Mouse (Mus musculus) brain, embryonic 14.5 days (tissue): ENCODE measurements around the gene Gm19668. TPM values are rescaled to one million over a fixed set of nuclear protein-coding genes. Genes with fewer than 3 reads are reported as not detected.

ENCODE experiments used
- DNase-seq: peaks from one replicate; pipeline ENCODE4 v3.0.0-alpha.2; 2011; ENCODE audit warnings: low read depth
- CTCF ChIP-seq: fragments of 200-500 bp; IDR thresholded peaks from 2 replicates; pipeline ENCODE4 v1.5.1; 2012; ENCODE audit warnings: inconsistent platforms, mild to moderate bottlenecking, moderate library complexity, borderline replicate concordance; ENCODE audit not compliant: insufficient read depth, insufficient read length; ENCODE audit errors: extremely low read depth
- POLR2A ChIP-seq: fragments of 200-500 bp; IDR thresholded peaks from 2 replicates; pipeline ENCODE4 v1.6.1; 2012; ENCODE audit warnings: mild to moderate bottlenecking, inconsistent platforms, borderline replicate concordance; ENCODE audit not compliant: poor library complexity, insufficient read depth, insufficient read length, severe bottlenecking; ENCODE audit errors: extremely low read depth
- polyA plus RNA-seq: library from polyadenylated mRNA; depleted of rRNA; stranded (reverse); fragments of >200 nt; gene quantifications from 2 replicates; pipeline ENCODE4 v1.2.3, GENCODE M21; 2012; rRNA removed

Gene Gm19668
- not detected in 2 replicates for polyA plus RNA-seq

DNA sequence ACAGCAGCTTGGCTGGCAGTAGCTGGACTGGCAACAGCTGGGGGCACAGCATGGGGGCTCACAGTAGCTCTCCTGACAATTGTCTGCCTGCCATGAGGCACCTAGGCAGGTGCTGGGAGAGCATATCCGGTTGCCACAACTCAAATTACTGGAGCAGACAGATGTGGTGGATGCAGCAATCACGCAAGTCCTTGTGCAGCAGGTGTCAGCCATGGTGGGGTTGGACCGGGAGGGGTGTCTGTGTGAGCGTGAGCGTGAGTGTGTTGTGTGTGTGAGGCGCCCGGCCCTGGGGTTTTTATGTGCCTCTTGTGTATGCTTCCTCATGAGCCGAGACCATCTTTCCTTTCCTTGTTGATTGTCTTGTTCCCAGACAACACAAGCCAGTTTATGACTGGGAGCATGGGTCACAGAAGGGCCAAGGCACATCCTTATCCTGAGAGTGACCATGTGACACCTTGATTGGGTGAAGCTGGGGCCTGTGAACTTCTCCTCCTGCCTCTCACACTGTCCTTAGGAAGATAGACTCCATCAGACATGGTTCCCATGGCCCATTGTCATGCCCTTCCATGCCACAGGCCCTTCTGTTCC, at the start of gene Gm19668:
Gm19668 (minus strand) TSS at position 213 of the 588 bp plus-strand sequence.
- TF ChIP-seq CTCF (no peak), POLR2A (no peak)
- DNase-seq: no peak

DNA sequence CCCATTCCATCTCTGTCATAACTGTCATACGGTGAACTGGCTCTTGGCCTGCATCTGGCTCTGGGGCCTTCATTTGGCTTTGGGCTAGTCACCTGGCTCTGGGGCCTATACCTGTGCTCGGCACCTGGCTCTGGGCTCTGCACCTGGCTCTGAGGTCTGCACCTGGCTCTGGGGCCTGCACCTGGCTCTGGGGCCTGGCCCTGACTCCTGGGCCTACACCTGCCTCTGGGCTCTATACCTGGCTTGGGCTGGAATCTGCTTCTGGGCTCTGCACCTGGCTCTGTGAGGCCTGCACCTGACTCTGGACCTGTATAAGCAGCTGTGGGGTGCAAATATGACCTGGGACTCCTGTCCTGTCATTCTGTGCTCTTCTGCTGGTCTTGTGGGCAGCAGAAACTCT, 48.6 kb upstream of the Gm19668 start:
- DNase-seq: no peak
- no peak for TF ChIP-seq CTCF
- TF ChIP-seq POLR2A: no peak

DNA sequence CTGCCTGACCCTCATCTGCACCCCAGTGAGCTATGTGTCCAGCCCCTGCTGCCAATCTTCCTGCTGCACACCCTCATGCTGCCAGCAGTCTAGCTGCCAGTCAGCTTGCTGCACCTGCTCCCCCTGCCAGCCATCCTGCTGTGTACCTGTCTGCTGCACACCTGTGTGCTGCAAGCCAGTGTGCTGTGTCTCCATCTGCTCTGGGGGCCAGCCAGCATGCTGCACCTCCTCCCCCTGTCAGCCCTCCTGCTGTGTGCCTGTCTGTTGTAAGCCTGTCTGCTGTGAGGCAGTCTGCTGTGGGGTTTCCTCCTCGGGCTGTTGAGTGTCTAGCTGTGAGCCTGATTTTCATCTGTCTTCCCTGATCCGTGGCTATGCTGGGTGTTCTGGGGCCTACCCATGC, 48.0 kb upstream of the Gm19668 start:
- TF ChIP-seq CTCF: no peak
- no peak for TF ChIP-seq POLR2A
- no peak for DNase-seq

DNA sequence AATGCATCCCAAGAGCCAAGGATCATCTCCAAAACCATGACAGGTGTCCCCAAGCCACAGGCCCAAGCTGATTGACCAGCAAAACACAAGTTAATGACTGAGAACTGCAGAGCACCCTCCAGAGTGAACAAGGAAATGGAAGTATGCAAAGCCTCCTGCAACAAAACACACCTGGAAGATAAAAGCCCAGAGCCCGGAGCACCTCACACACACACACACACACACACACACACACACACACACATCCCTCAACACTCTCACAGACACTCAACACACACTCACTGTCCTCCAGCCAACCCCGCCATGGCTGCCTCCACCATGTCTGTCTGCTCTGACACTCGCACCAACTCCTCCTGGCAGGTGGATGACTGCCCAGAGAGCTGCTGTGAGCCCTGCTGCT, 47.6 kb upstream of the Gm19668 start, which contains the start of gene Gm36176:
Gm36176 (plus strand) TSS at position 301 of the 400 bp plus-strand sequence.
- TF ChIP-seq CTCF: no peak

DNA sequence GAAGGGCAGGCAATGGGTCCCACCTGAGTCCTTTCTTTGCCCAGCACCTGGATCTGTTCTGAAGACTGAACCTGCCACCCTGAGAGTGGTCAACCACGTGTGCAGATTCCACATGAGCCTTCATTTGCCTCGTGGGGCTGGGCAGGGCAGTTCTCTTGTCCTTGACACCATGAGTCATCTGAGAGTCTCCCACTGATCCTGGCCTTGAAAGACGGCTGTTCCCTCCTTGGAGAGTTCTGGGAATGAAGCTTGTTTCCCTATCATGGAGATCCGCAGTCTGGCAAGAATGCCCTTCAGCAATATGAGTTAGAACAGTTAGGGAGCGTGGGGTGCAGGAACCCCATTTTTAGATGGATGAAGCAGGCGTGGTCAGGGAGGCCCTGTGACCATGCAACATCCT, 40.1 kb upstream of the Gm19668 start:
- TF ChIP-seq CTCF: no peak
- TF ChIP-seq POLR2A: no peak
- no peak for DNase-seq

More for the DNA sequence above, 47.6 kb upstream of the Gm19668 start, which contains the start of gene Gm36176:
- no peak for DNase-seq

DNA sequence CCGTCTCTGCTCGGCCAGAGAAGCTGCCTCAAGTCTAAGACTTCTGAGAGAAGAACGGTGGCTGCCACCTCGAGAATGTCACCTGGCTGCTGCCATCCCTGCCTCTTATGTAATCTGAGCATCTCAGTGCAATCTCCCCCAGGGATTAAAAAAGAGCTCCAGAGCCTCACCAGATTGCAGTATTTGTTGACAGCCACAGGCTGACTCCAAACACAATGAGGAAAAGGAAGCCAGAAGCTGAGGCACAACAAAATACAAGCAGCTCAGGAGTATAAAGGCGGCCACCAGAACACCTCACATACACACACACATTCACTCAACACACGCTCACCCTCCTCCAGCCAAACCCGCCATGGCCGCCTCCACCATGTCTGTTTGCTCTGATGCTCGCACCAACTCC, 36.7 kb upstream of the Gm19668 start, which contains the start of gene Krtap10-10:
Krtap10-10 (plus strand) TSS at position 301 of the 400 bp plus-strand sequence.
- TF ChIP-seq POLR2A (no peak), CTCF (no peak)

DNA sequence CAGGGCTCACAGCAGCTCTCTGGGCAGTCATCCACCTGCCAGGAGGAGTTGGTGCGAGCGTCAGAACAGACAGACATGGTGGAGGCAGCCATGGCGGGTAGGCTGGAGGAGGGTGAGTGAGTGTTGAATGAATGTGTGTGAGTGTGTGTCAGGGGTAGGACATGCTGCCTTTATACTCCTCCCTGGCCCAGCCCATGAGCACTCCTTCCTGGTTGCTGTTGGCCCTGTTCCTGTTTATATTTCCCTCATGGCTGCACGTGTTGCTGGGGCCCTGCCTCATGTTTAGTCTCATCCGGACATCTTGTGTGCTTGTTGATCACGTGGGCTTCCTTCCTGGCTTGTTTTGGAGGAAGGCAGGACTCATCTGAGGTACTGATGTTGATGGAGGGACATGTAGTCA, 28.0 kb upstream of the Gm19668 start, which contains the start of gene Krtap10-4:
Krtap10-4 (minus strand) TSS at position 145 of the 400 bp plus-strand sequence.
- no peak for DNase-seq
- TF ChIP-seq CTCF (no peak), POLR2A (no peak)

More for the DNA sequence above, 36.7 kb upstream of the Gm19668 start, which contains the start of gene Krtap10-10:
- DNase-seq: no peak

DNA sequence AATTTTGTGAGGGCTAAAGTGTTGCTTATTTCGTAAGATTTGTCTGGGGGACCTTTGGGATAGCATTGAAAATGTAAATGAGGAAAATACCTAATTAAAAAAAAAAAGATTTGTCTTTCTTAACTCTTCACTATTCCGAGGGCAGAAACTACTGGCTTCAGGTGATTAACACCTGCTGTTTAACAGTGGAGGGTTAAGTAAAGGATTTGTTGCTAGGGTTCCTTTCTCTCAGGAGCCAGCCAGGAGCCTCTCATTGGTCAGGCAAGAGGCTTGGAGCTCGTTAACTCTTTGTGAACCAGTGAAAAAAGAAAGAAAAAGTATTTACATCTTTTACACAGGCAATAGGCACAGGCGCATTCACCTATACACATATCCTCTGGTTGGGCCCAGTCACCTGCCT, 20.3 kb upstream of the Gm19668 start:
- peak; percentile 41 for DNase-seq
- TF ChIP-seq POLR2A (no peak), CTCF (no peak)

DNA sequence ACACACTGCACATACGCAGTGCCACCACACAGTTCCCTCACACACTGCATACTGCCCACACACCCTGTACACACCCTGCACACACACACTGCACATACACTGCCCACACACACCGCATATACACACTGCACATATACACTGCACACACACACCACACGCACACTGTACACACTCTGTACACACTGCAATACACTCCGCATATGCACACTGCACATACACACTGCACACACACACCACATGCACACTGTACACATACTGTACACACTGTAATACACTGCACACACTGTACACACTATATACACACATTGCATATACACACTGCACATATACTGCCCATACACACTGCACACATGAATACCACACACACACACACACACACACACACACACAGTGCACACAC, 19.6 kb upstream of the Gm19668 start:
- DNase-seq: no peak
- no peak for TF ChIP-seq POLR2A
- TF ChIP-seq CTCF: no peak

DNA sequence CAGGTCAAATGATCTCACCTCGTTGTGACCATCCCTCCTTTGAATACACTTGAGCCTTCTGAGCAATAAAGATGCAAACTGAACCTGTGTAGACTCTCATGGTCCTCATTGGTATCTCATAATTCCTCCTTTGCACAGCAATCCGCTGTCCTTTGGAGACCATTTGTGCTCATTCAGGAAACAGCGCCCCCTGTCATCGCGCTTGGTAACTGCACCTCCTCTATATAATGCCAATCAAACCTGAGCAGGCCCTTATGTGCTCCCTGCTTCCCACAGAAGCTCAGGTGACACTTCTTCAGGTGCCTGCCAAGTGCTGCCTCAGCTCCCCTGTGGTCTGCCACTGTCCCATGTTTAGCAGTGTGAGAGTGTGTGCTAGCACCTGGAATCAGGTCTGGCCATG, 16.6 kb upstream of the Gm19668 start:
- TF ChIP-seq CTCF (peak; percentile 66), POLR2A (no peak)
- DNase-seq: no peak

DNA sequence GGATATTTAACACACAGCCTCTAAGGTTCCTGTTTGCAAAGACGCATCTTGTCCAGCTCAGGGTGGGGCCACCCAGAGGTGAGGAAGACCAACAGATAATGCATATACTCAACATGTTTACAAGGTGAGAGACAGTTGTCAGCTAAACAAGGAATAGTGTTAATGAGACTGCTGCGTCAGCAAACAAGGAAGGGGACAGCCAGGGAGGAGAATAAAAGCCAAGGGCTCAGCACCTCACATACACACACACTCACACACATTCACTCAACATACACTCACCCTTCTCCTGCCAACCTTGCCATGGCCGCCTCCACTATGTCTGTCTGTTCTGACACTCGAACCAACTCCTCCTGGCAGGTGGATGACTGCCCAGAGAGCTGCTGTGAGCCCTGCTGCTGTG, 15.4 kb upstream of the Gm19668 start, which contains the start of gene Gm2696:
Gm2696 (plus strand) TSS at position 301 of the 400 bp plus-strand sequence.
- no peak for DNase-seq
- no peak for TF ChIP-seq CTCF
- TF ChIP-seq POLR2A: no peak

DNA sequence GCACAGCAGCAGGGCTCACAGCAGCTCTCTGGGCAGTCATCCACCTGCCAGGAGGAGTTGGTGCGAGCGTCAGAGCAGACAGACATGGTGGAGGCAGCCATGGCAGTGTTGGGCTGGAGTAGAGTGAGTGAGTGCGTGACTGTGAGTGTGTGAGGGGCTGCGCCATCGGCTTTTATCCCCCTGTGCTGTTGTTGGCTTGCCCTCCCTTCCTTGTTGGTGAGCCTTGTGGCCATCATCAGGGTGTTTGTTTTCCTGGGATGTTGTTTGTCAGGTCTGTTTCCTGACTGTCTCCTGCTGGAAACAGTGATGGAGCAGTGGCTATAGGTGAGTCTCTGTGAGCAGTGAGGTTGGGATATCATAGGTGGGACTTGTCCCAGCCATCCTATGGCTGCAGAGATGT, 12.8 kb upstream of the Gm19668 start, which contains the start of gene Gm9507:
Gm9507 (minus strand) TSS at position 101 of the 400 bp plus-strand sequence.
- DNase-seq: no peak
- TF ChIP-seq POLR2A (no peak), CTCF (no peak)
